Mouse (Mus musculus) limb, embryonic 11.5 days (tissue): ENCODE measurements at regions not wholly inside any gene's neighbourhood (a gene's known extent, or its start where the extent isn't known, plus 50 kb on each side); places are given as distances from the start of the nearest gene placed in this dataset.
A peak's percentile ranks its signal among the peaks of the same experiment; 100 is the strongest.

Experiments used
- ATAC-seq: fragments of 200-750 bp; cut with Nextera tagmentation; 2 replicates; pipeline ENCODE4 v1.8.0; 2017; ENCODE audit warnings: low read depth; ENCODE audit not compliant: insufficient number of reproducible peaks, low FRiP score, low TSS enrichment
- DNase-seq: peaks from one replicate; pipeline ENCODE4 v3.0.0-alpha.2; 2015; ENCODE audit warnings: low spot score
- H3K27ac ChIP-seq: fragments of 300-500 bp; sonication (generic); replicated peaks from 2 replicates; pipeline ENCODE4 v1.5.1; 2014; ENCODE audit warnings: low read depth, mild to moderate bottlenecking, low read length
- H3K27me3 ChIP-seq: fragments of 300-500 bp; sonication (generic); 2 replicates; pipeline ENCODE4 v1.6.1; 2014; ENCODE audit warnings: mild to moderate bottlenecking, low read length, mixed read lengths; ENCODE audit not compliant: control insufficient read depth, insufficient read depth
- H3K36me3 ChIP-seq: fragments of 300-500 bp; sonication (generic); 2 replicates; pipeline ENCODE4 v1.6.1; 2014; ENCODE audit warnings: mild to moderate bottlenecking, low read length, moderate library complexity, mixed read lengths; ENCODE audit not compliant: control insufficient read depth, insufficient read depth
- H3K4me1 ChIP-seq: fragments of 300-500 bp; sonication (generic); 2 replicates; pipeline ENCODE4 v1.6.1; 2014; ENCODE audit warnings: low read length, mixed read lengths; ENCODE audit not compliant: control insufficient read depth, insufficient read depth
- H3K4me2 ChIP-seq: fragments of 300-500 bp; sonication (generic); 2 replicates; pipeline ENCODE4 v1.6.1; 2014; ENCODE audit warnings: low read depth, mild to moderate bottlenecking, moderate library complexity; ENCODE audit not compliant: severe bottlenecking
- H3K4me3 ChIP-seq: fragments of 300-500 bp; sonication (generic); 2 replicates; pipeline ENCODE4 v1.5.1; 2014; ENCODE audit warnings: low read depth, low read length
- H3K9ac ChIP-seq: fragments of 300-500 bp; sonication (generic); 2 replicates; pipeline ENCODE4 v1.6.1; 2014; ENCODE audit warnings: mild to moderate bottlenecking, low read length
- H3K9me3 ChIP-seq: fragments of 300-500 bp; sonication (generic); 2 replicates; pipeline ENCODE4 v1.6.1; 2016; ENCODE audit warnings: low read length; ENCODE audit not compliant: control insufficient read depth
- WGBS: fragments of 180-500 bp; shearing (Covaris S2); extraction: QIAGEN DNeasy Blood & Tissue Kit; methylation state at CpG from one replicate; pipeline ENCODE4 v1.1.7; 2014; 5-methylcytosine and 5-hydroxymethylcytosine counted together

DNA sequence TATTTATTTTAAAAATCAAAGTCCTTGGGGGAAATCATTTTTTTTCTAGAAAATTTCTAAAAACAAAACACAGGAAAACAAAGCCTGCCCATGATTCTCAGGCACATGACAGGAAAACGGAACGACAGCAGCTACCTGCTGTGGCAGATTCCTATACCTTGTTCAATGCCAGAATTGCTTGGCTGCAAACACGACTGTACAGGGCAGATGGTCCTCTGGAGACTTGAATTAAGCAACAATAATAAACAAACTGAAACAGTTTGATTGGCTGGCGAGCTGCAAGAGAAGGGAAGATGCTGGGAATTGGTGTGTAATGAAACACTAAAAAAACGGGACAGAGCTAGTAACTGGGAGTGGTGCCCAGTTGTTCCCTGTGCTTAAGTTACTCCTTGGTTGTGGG lies 280.1 kb downstream of the Slc4a3 start:
- WGBS: 62% methylated on average over 5 of the region's 5 CpGs
- DNase-seq: no peak
- H3K27ac ChIP-seq: no peak overlapping the region
- no peaks in the 10 kb centered on the region for H3K27me3 ChIP-seq
- H3K4me2 ChIP-seq: no peak overlapping the region
- H3K4me1 ChIP-seq: no peaks in the 10 kb centered on the region
- no peak for ATAC-seq
- no peaks in the 10 kb centered on the region for H3K36me3 ChIP-seq
- no peak overlapping the region for H3K9ac ChIP-seq
- H3K4me3 ChIP-seq: no peak overlapping the region
- no peaks in the 10 kb centered on the region for H3K9me3 ChIP-seq

DNA sequence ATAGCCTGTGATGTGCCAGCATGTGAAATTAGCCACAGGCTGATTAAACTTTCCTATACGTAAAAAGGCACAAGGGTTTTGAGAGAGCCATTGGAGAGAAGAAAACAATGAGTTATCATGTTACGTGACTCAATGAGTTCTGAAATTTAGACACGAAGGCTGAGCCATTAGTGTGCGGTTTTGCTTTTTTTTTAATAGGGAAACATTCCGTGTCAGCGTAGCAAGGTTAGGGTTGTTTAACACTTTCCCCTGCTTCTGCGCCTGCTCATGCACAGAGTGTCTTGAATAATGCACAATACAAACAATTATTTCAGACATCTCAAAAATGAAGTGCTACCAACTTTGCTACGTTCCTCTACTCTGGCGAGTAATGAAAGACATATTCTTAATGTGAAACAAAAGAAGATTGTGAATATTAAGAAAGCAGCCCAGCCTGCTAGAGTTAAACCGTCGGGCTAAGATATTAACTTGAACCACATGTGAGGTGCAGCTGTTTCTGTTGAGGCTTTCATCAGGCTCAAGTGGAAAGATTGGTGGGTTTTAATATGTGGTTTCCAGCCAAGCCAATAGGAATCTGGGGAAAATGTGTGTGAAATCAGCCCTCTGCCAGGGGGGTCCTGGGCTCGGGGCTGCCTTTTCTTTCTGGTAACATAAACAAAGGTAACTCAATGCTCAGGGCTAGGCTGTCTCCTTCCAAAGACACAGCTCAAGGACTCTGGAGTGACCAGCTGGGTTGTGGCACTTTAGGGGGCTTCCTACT lies 287.2 kb downstream of the Slc4a3 start:
- Histone ChIP-seq H3K27me3 (no peaks in the 10 kb centered on the region), H3K4me2 (peak overlapping the region; percentile 14; the same call in 1 of the 2 replicates), H3K9ac (no peak overlapping the region), H3K9me3 (no peaks in the 10 kb centered on the region), H3K27ac (peak overlapping the region; percentile 75), H3K4me3 (no peak overlapping the region), H3K36me3 (no peaks in the 10 kb centered on the region), H3K4me1 (peaks cover 7% of the 10 kb centered on the region)
- DNase-seq (peak; percentile 82), ATAC-seq (peak; percentile 89)
- WGBS: 12% methylated on average over 12 of the region's 12 CpGs

DNA sequence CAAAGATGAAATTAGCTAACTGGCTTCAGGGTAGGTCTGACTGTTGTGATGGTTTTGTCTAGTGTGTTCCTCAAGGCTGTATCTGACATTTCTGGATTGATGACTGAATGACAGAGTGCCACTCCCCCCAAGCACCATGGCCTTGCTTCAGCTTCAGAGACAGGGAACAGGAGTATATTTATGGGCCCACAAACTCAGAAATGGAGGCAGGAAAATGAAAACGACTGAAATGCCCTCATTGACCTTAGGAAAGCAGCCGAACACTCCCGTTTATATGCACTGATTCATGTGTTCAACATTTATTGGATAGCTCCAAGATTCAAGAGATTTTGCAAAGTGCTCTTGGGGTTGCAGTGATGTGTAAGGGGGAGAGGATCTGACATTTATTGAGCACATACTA lies 288.3 kb downstream of the Slc4a3 start:
- Histone ChIP-seq H3K9ac (no peak overlapping the region), H3K36me3 (no peaks in the 10 kb centered on the region), H3K4me1 (peaks cover 13% of the 10 kb centered on the region), H3K27me3 (no peaks in the 10 kb centered on the region), H3K9me3 (no peaks in the 10 kb centered on the region), H3K27ac (0 out of 2 replicates have a peak overlapping the region, but pooled peaks have one; percentile 15), H3K4me3 (no peak overlapping the region), H3K4me2 (no peak overlapping the region)
- WGBS: 30% methylated on average over 3 of the region's 3 CpGs
- DNase-seq: no peak
- ATAC-seq: no peak

DNA sequence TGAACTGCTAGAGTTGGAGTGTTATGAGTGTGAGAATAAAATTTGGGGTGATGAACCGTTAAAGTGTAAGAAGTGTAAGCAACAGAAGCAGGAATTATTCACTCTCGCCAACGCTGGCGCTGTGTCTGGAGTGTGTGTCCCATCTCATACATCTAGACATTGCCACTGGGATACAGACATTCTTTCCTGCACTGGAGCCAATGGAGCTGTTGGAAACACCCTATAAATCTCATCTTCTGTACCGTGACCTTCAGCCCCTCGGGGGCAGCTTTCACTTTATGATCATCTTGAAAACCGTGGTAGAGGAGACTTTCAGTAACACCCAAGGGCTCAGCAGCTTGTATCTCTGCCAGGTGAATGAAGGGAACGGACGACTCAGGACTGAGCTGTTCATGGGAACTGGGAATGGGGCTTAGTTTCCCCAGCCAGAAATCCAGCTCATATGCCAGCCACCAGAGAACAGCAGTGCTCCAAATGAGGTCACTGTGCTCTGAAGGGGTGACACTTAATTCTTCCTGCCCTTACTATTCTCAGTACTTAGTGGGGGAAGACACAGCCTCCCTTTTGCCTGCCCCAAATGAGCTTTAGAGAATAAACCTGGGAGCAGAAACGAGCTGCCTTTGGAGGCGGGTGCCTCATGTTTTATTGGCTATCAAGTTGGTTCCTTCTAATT lies 293.6 kb downstream of the Slc4a3 start:
- Histone ChIP-seq H3K4me1 (peaks cover 31% of the 10 kb centered on the region), H3K9ac (no peak overlapping the region), H3K4me3 (no peak overlapping the region), H3K9me3 (no peaks in the 10 kb centered on the region), H3K4me2 (no peak overlapping the region), H3K36me3 (no peaks in the 10 kb centered on the region), H3K27me3 (no peaks in the 10 kb centered on the region), H3K27ac (0 out of 2 replicates have a peak overlapping the region, but pooled peaks have one; percentile 38)
- DNase-seq (no peak), ATAC-seq (no peak)
- 48% methylated on average over 11 of the region's 11 CpGs for WGBS

DNA sequence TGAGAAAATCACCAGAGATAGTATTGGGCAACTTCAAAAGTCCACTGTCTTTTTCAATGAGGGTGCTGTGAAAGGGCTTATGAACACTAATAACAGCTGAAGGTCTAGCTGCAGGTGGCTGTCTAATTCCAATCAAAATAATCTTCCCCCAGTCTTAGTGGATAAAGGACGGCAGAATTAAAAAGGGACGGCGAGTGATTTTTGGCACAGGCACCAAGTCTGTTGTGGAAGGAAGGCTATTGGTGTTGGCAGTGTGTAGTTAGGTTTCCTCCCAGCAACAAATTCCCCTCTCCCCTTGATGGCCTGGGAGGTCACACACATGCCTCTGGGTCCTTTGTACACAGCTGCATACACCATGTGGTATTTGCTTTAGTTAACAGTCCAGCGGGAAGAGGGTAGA lies 296.3 kb downstream of the Slc4a3 start:
- H3K4me3 ChIP-seq: no peak overlapping the region
- no peaks in the 10 kb centered on the region for H3K9me3 ChIP-seq
- H3K9ac ChIP-seq: no peak overlapping the region
- peaks cover 35% of the 10 kb centered on the region for H3K4me1 ChIP-seq
- H3K27me3 ChIP-seq: no peaks in the 10 kb centered on the region
- ATAC-seq: no peak
- no peak overlapping the region for H3K27ac ChIP-seq
- no peaks in the 10 kb centered on the region for H3K36me3 ChIP-seq
- no peak overlapping the region for H3K4me2 ChIP-seq
- 82% methylated on average over 4 of the region's 4 CpGs for WGBS
- DNase-seq: no peak

DNA sequence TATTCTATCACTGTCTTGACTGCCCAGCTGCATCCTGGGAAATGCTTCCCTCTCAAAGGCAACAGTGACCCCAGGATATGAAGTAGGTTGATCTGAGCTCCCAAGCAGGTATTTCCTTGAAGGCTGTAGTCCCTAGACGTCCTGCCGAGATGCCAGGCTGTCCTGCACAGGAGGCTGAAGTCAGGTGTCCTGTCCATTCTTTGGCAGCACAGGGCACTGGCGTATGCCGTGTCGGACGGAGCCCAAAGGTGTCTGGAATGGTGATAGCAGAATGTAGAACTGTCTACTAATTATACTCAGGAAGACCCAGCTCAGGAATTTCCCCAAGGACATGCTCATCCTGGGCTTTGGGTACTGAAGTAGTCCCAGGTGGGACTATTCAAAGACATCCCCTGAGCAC lies 297.3 kb downstream of the Slc4a3 start:
- no peak overlapping the region for H3K4me2 ChIP-seq
- no peak overlapping the region for H3K9ac ChIP-seq
- peaks cover 35% of the 10 kb centered on the region for H3K4me1 ChIP-seq
- ATAC-seq (no peak), DNase-seq (no peak)
- no peaks in the 10 kb centered on the region for H3K9me3 ChIP-seq
- no peaks in the 10 kb centered on the region for H3K27me3 ChIP-seq
- no peak overlapping the region for H3K4me3 ChIP-seq
- 82% methylated on average over 6 of the region's 6 CpGs for WGBS
- H3K27ac ChIP-seq: no peak overlapping the region
- no peaks in the 10 kb centered on the region for H3K36me3 ChIP-seq

DNA sequence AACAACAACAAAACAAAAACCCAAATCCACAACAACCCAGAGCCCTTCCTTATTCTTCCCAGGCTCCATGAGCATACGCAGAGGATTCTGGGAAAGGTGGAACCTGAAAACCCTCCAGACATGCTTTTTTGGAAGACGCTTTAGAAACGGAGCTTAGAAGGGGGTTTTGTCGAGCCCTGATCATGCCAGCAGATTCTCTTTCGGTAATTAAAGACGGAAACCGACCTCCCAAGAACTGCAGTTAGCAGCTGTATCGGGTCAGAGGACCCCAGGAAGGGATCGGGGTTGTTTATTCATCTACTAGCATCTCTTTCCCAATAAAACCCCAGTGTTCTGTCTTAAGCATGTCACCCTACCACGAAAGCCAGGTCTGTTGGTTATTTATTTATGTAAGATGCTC lies 298.1 kb downstream of the Slc4a3 start:
- H3K27me3 ChIP-seq: no peaks in the 10 kb centered on the region
- DNase-seq (no peak), ATAC-seq (no peak)
- no peak overlapping the region for H3K4me2 ChIP-seq
- WGBS: 47% methylated on average over 10 of the region's 10 CpGs
- no peak overlapping the region for H3K9ac ChIP-seq
- no peak overlapping the region for H3K4me3 ChIP-seq
- H3K4me1 ChIP-seq: peaks cover 32% of the 10 kb centered on the region
- no peak overlapping the region for H3K27ac ChIP-seq
- no peaks in the 10 kb centered on the region for H3K36me3 ChIP-seq
- no peaks in the 10 kb centered on the region for H3K9me3 ChIP-seq

DNA sequence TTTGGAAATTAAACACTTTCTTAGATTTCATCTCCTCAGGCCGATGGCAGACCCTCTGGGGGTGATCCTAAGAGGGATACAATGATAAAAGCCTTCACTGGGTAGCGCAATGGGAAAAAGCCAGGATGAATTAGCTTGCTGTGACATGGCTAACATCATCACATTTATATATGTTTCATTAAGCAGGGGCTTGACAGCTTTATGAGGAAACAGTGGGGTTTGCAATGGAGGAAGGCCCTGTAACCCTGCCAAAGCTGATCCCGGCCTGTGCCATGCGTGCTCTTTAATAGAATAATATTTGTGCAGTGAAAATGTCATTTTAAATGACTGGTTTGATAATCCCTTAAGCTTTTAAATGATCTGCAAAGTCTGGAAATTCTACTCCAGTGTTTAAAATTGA lies 298.5 kb downstream of the Slc4a3 start:
- WGBS: 38% methylated on average over 4 of the region's 4 CpGs
- Histone ChIP-seq H3K27me3 (no peaks in the 10 kb centered on the region), H3K9me3 (no peaks in the 10 kb centered on the region), H3K9ac (no peak overlapping the region), H3K4me2 (no peak overlapping the region), H3K4me1 (peaks cover 28% of the 10 kb centered on the region), H3K4me3 (no peak overlapping the region), H3K36me3 (no peaks in the 10 kb centered on the region), H3K27ac (no peak overlapping the region)
- no peak for DNase-seq
- peak; percentile 41; the same call in 1 of the 2 replicates for ATAC-seq
